Mouse (Mus musculus): ENCODE data around the gene Tdrd9.
"Not testable (repeated sequence)": the region's sequence is repeated elsewhere in the genome, so short reads cannot be mapped to it uniquely, and the experiment has no call there.

Tdrd9 gene

GRCm38 (mm10) chr12:111971231-111971686, at the start of gene Tdrd9:
Gene Tdrd9, plus strand, starts transcription at chr12:111971559.
- DNase-seq, result no peak

DNA sequence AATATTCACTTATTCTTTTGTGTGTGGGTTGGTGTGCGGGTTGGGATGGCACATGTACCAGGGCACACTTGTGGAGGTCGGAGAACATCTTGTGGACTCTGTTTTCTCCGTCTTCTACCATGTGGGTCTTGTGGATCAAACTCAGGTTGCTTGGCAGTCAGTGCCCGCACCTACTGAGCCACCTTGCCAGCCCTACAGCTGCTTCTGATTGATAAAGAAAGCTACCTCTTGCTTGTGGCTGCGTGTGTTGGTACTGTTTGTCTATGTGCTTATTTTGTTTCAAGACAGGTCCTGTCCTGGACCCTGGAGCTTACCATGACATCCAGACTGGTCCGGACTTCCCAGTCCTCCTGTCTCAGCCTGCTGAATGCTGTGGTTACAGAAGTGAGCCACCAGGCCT, 48.2 kb upstream of the Tdrd9 start:
- no peak for DNase-seq

DNA sequence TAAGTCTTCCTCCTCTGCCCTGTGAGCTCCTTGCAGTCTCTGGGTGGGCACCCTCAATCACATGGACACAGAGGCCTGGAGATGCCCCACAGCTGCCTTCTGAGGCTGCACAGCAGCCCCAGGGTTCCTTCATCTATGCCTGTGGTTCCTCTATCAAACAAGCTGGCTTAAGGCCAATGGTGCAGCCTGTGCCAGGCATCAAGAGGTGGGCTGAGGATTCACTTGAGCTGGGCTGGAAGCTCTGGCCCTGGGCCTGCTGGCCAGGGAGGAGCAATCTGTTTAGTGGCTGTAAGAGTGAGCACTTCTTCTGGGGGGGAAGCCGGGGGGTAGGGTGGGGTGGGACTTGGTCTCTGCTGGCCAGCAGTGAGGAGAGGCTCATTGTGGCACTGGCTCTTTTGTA, 44.0 kb upstream of the Tdrd9 start:
- DNase-seq, result no peak

DNA sequence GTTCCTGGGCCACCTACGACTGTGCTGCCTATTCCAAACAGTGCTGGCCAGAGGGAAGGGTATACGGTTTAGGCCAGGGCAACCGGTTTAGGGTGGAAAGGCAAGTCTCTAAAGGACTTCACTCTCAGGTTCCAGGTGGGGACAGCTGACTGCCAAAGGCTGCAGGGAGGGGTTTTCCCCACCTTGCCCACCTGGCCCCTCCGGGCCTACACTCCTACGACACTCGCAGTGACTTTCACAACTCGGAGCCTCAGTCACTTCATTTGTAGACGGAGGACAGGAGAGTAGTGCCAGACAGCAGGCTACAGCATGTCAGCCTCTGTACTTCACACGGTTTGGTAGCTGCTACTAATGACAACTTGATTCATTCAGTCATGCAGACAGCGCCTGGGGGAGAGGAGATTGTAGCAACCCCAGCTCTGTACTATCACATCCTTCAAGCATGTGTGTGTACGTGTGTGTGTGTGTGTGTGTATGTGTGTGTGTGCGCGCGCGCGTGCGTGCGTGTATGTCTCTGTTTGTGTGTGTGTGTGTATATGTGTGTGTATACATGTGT, 42.9 kb upstream of the Tdrd9 start:
- DNase-seq, result no peak

DNA sequence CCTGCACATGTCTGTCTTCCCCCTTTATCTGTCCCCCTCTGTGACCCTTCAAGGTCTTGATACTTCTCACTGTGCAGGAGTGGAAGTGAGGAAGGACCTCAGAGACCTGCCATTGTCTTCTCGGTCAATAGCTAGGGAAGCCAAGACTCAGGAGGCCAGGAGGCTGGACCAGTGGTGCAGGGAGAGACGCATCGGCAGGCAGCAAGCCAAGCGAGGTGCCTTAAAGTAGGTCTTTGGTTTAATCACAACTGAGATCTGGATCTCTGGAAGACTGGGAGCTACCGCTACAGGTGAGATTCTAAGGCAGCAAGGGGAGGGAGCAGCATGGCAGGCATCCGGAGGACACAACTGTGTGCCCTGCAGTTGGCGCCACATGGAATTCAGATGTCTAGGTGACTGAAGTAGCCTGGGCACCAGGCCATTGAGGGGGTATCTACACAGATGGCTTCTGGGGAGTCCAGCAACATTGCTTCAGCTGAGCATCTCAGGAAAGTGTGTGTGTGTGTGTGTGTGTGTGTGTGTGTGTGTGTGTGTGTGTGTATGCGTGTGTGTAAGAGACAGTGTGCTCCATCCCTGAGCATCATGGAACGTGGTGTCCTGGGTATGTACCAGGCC, 39.8 kb upstream of the Tdrd9 start:
- DNase-seq, result no peak

GRCm38 (mm10) chr12:111932513-111932912, 38.8 kb upstream of the Tdrd9 start:
- DNase-seq, result no peak

DNA sequence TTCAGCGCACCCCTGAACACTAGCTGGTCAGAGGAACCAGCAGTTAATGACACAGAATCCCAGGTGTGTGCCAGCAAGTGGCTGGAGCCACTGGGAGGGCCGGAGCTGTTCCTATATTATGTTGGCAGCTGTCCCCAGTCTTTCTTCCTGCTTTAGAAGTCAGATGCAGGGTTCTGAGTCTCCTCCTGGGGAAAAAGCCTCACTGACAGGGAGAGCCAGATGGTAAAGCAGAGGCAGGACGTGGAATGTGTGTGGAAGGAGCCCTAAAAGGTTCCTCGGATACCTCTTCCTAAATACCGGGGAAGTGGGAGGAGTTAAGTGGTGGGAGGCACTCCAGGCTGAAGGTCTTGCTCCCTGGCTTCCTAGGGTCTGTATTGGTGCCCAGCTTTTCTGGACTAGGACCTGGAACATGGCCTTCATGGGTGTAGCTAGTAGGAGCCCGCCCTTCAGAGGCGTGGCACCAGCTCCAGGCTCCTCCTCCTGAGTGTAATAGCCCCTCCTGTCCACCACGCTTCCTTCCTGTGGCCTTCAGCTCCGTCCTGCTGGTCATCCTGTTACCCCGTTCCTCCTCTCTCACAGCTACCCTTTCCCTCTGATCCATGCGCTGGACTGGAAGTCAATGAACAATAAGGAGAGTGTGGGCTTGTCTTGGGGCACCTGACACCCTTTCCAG, 38.2 kb upstream of the Tdrd9 start:
- no peak for DNase-seq

GRCm38 (mm10) chr12:111933971-111934370, 37.4 kb upstream of the Tdrd9 start:
- no peak for DNase-seq

DNA sequence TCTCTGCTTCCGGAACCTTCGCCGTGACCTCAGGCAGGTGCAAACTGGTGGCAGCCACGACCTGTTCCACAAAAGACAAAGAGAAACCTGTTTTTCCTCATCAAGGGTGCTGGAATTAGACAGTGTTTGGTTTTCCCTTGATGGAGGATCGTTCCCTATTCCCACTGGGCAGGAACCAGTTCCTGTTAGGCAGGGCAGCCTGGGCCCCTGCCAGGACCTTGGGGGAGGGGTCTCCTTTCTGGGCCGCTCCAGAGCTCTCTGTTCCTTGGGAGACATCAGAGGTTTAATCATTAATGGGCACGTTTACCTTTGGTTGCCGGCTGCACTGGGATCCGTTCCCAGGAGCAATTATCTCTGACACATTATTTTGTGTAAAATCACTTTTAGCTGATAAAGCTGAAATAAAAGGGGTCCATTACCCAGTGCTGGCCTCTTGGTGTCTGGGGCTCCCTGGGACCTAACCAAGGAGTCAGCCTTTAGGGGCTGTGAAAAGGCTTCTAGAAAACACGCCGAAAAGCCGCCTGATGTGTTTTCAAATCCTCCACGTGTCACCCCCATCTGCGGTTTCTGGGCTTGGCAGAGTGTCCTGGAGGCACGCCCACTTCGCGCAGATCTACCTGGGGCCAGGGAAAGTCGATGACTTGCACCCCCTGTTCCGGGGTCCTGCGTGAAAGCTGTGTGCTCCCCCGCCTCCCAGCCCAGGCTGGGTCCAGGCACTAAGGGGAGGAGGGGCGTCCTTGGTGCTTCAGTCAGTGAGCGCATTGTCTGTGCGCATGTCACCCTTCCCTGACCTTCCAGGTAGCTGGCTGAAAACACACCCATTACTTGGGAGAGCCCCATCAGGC, 34.4 kb upstream of the Tdrd9 start:
- no peak for DNase-seq

DNA sequence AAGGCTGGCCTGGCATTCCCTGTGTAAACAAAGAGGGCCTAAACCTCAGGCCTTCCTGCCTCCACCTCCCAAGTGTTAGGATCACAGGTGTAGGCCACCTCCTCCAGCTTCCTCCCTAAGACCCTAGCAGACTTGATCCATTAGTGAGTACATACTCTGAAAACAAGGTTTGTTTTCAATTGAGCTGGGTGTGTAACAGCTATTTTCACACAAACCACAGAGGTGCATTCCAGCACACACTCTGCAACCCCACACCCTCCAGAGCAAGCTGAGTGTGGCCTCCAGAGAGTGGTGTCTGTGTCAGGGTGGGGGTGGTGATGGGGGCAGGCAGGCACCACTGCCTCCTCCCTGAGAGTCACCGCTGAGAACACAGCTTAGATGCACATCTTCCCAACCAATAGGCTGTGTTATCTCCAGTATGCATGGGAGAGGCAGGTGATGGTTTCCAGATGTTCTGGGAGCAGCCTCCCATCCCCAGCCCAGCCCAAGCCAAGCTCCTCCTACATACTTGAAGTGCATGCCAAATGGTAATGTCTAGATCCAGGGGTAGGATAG, 32.7 kb upstream of the Tdrd9 start:
- DNase-seq, result no peak

- no peak for DNase-seq
Observed at GRCm38 (mm10) chr12:111943421-111944064, 27.8 kb upstream of the Tdrd9 start.

- DNase-seq, result not testable (repeated sequence)
Observed at GRCm38 (mm10) chr12:111944065-111944987, 27.0 kb upstream of the Tdrd9 start.

GRCm38 (mm10) chr12:111945115-111945514, 26.2 kb upstream of the Tdrd9 start:
- DNase-seq, result no peak

DNA sequence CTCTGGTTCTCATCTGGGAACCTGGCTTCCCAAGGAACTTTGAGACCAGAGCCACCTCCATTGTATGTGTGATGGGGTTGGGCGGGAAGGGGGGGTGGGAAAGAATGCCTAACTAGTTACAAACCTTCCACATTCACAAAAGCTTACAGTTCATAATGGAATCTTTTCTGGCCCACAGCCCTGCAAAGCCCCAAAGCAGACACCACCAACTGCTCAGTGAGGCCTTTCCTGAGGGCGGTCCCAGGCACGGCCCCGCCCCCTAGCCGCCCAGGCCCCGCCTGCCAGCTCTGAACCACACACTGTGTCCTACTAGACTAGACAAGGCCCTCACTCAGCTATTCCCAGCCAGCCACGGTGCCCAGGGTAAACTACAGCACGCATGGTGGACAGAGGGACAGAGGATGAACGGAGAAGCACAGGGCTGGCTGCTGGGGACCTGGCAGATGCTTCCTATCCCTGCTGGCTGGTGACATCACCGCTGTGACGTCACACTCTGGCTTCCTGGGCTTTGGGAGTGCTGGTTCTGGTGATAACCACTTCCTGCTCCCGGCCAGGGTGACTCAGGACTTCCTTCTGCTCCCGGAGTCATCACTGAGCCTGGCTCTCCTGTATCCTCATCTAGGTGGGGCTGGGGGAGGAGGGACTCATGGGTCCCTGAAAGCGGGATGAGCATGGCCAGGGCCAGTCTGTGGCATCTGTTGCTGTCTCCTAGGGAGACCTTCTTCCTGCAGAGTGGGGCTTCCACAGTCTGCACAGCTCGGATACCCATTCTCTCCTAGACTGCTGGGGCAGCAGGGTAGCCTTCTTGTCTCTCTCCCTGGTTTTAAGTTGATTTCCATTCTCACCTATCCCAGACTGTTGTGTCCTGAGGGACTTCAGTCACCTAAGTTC, 25.3 kb upstream of the Tdrd9 start:
- not testable (repeated sequence) for DNase-seq

DNA sequence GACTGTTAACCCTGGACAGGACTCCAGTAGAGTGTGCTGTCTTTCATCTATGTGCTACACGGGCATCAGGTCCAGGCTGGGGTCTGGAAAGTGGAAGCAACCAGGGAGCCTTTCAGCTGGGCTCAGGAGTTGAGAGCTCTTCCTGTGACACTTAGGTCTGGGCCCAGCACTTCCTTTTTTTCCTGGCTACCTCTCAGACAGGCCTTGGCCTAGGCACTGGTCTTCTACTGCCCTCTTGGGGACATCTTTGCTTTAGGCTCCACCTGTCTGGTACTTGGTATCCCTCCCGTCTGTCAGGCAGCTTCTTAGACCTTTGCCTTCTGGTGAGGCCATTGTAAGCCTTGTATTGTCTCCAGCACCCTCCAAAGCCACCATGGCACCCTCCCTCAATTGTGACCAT, 24.6 kb upstream of the Tdrd9 start:
- peak; percentile 70 for DNase-seq

- DNase-seq, result no peak
Observed at GRCm38 (mm10) chr12:111950486-111950885, 20.9 kb upstream of the Tdrd9 start.

- peak; percentile 74 for DNase-seq
Observed at GRCm38 (mm10) chr12:111951701-111952100, 19.7 kb upstream of the Tdrd9 start.

DNA sequence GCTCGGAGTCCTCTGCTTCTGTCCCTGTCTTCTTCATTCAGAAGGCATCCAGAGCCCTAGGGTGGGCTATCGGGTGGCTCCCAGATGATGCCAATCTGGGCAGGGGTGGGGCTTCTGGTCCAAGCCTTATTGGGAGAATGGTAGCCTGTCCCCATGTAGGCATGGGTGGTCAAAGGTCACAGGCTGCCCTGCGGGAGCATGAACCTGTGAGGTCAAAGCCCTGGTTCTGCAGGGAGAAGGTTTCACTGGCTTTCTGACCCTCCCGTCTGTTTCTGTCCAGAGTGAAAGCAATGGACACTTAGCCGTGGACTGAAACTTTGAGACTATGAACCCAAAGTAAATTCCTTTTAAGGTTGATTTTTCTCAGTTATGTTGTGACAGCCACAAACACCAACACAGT, 15.2 kb upstream of the Tdrd9 start:
- no peak for DNase-seq

DNA sequence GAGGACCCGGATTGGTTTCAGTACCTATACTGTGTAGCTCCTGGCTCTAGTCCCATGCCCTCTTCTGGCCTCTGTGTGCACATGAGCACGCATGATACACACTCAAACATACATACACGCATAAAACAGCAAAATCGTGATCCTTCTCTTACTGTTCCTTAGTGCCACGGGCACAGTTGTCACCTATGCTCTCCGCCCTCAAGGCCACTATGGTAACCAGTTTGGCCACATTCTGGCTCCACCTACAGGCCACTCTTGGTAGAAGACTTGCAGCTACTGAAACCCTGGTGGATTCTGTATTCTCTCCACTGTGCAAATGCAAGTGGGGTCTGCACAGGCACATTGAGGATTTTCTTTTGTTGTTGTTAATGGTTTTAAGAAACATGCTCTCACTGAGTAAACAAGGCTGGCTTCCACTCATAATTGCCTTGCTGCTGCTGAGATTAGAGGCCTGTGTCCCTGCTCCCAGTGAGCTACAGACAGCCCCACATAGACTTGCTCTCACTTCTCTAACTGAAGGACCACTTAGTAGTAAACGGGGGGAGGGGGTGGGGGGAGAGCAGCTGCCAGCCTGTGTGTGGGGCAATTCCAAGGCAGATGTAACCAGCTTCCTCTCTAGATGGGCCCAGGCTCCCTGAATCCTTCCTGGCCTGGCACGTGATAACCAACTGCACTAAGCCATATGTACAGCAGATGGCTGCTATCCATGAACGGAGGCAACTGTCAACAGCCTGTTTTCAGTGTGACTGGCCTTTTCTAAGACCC, 13.1 kb upstream of the Tdrd9 start:
- DNase-seq, result peak; percentile 57

- no peak for DNase-seq
Observed at GRCm38 (mm10) chr12:111963339-111963738, 8.0 kb upstream of the Tdrd9 start.
